Mouse (Mus musculus): Measurements from ENCODE around the gene Hrasls5. TPM values are rescaled to one million over a fixed set of nuclear protein-coding genes. Genes with fewer than 3 reads are reported as not detected.

Hrasls5 gene
- 0.32 TPM in 1 of 2 replicates, not detected in the other for polyA plus RNA-seq (2012; rRNA removed)

DNA sequence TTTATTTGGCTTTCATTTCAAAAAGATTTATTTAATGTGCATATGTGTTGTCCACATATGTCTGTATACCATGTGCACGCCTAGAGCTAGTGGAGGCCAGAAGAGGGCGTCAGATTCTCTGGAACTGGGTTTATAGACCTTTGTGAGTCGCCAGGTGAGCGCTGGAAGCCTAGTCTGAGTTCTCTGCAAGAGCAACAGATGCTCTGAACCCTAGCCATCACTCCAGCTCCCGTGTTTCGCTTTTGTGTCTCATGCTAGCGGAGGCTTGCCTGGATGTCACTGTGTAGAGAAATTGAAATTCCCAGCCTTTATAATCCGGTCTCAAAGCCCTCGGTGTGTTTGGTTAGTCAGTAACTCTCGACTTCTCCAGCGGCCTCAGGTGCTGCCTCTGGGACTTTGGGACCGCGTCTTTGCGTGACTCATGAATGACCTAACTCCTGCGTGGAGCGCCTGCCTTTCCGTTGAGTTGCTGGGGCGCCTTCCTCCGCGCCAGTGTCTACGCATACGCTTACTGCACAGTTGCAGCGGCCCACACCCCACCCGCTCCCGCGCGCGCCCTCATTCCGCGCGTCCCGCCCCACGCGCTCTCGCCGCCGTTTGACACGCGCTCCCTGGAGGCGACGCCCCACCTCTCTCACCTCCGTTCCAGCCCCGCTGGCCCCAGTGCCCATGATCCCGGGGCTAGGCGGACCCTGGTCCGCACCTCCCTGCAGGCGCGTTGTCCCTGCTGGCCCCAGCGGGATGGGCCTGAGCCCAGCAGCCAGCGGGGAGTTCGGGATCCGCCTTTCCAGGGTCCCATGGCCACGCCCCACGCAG is at the start of gene Hrasls5:
Hrasls5 (plus strand) TSS at position 600 of the 816 bp plus-strand sequence.

DNA sequence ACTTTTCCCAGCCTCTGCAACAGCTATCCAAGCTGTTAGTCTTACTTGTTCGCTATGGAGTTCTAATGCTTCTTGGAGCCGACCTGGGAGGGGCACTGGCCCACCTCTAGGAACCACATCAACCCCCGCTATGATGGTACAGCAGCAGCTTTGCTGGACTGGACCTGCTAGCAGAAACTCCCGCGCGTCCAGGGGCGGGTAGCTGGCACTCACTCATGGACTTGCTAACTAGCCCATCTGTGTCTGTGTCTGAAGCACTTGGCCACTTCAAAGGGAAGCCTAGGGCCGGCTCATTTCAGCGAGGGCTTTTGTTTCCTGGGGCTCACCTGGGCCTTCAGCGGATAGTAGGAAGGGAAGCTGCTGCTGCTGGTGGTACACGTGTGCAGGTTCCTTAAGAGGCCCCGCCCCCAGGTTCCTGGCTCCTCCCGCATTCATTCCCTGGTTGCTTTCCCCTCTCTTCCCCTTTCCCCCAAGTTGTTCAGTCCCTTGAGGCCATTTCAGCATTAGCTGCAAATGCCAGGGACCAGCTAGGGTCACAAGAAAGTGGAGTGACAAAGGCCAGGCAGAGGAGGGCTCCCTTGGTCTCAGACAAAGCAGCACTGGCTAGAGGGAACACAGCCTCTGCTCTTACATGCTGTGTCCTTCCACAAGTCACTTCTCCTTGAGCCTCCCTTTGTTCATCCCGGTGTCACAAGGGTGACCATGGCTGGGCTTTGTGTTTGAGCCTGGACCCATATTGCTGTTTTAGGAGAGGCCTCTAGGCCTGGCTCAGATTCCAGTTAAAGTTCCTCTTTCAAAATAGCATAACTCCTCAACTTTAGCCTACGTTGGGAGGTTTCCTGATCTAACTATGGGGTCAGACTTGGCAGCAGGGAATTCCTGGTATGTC is 5.3 kb upstream of the Hrasls5 start, which contains the start of gene Lgals12:
Lgals12 (minus strand) TSS at position 393 of the 889 bp plus-strand sequence.

Other genes starting within 250 kb of the Hrasls5 start
- 32.1 and 32.4 TPM in 2 replicates for gene Spindoc, start 229.5 kb upstream of the Hrasls5 start, polyA plus RNA-seq (2012; rRNA removed)
- gene 2700081O15Rik, start 194.9 kb upstream of the Hrasls5 start, polyA plus RNA-seq (2012; rRNA removed): 95.8 and 138 TPM in 2 replicates
- 117 and 119 TPM in 2 replicates for gene Rtn3, start 129.3 kb upstream of the Hrasls5 start, polyA plus RNA-seq (2012; rRNA removed)
- 15.3 and 16.5 TPM in 2 replicates for gene Atl3, start 118.5 kb upstream of the Hrasls5 start, polyA plus RNA-seq (2012; rRNA removed)
- gene Pla2g16, start 55.1 kb upstream of the Hrasls5 start, polyA plus RNA-seq (2012; rRNA removed): 21.1 and 22.9 TPM in 2 replicates
- gene Lgals12, start 5.3 kb upstream of the Hrasls5 start, polyA plus RNA-seq (2012; rRNA removed): 5.2 and 6.0 TPM in 2 replicates
- not detected in 2 replicates for gene Slc22a19, start 98.8 kb downstream of the Hrasls5 start, polyA plus RNA-seq (2012; rRNA removed)
- gene Slc22a26, start 190.1 kb downstream of the Hrasls5 start, polyA plus RNA-seq (2012; rRNA removed): not detected in 2 replicates